Mouse (Mus musculus) intestine, embryonic 16.5 days (tissue): ENCODE results near the gene Basp1. TPM values are rescaled to one million over a fixed set of nuclear protein-coding genes. Genes with fewer than 3 reads are reported as not detected.

Source experiments
- ATAC-seq: fragments of 200-750 bp; cut with Nextera tagmentation; 2 replicates; pipeline ENCODE4 v1.8.0; 2017; ENCODE audit warnings: moderate TSS enrichment, moderate library complexity
- H3K27ac ChIP-seq: fragments of 300-500 bp; sonication (generic); 2 replicates; pipeline ENCODE4 v1.5.1; 2014; ENCODE audit warnings: mild to moderate bottlenecking, low read length
- H3K27me3 ChIP-seq: fragments of 300-500 bp; sonication (generic); replicated peaks from 2 replicates; pipeline ENCODE4 v1.6.1; 2014; ENCODE audit warnings: low read length, control low read depth, mixed read lengths; ENCODE audit not compliant: control insufficient read depth, insufficient read depth
- H3K36me3 ChIP-seq: fragments of 300-500 bp; sonication (generic); 2 replicates; pipeline ENCODE4 v1.6.1; 2014; ENCODE audit warnings: low read length, control low read depth; ENCODE audit not compliant: control insufficient read depth, insufficient read depth
- H3K4me1 ChIP-seq: fragments of 300-500 bp; sonication (generic); 2 replicates; pipeline ENCODE4 v1.6.1; 2014; ENCODE audit warnings: low read length, control low read depth, mixed read lengths; ENCODE audit not compliant: control insufficient read depth, insufficient read depth
- H3K4me2 ChIP-seq: fragments of 300-500 bp; sonication (generic); 2 replicates; pipeline ENCODE4 v1.6.1; 2014; ENCODE audit warnings: low read depth, low read length, control low read depth
- H3K4me3 ChIP-seq: fragments of 300-500 bp; sonication (generic); 2 replicates; pipeline ENCODE4 v1.5.1; 2014; ENCODE audit warnings: mild to moderate bottlenecking, low read length
- H3K9ac ChIP-seq: fragments of 300-500 bp; sonication (generic); 2 replicates; pipeline ENCODE4 v1.6.1; 2014; ENCODE audit warnings: low read depth, low read length
- H3K9me3 ChIP-seq: fragments of 300-500 bp; sonication (generic); 2 replicates; pipeline ENCODE4 v1.6.1; 2016; ENCODE audit warnings: low read length, control low read depth; ENCODE audit not compliant: control insufficient read depth
- WGBS: fragments of 180-500 bp; shearing (Covaris S2); extraction: QIAGEN DNeasy Blood & Tissue Kit; methylation state at CpG from one replicate; pipeline ENCODE4 v1.1.7; 2014; 5-methylcytosine and 5-hydroxymethylcytosine counted together
- polyA plus RNA-seq: library from polyadenylated mRNA; unstranded; fragments of >200 nt; fragmentation: Nextera tagmentation; extraction: Ambion mirVana; gene quantifications from 2 replicates; pipeline ENCODE4 v1.2.1, GENCODE M21; 2015

The Basp1 gene
- polyA plus RNA-seq, 1 experiment from 2014 or later = 6.5 TPM

- H3K4me1 ChIP-seq = peaks cover 3% of the 10 kb centered on the region; the same call in 1 of the 2 replicates
- H3K9me3 ChIP-seq = no peaks in the 10 kb centered on the region
- H3K36me3 ChIP-seq = no peaks in the 10 kb centered on the region
- H3K9ac ChIP-seq = no peak overlapping the region
- WGBS = 73% methylated on average over 5 of the region's 5 CpGs
- no peak overlapping the region for H3K4me2 ChIP-seq
- no peak overlapping the region for H3K27ac ChIP-seq
- no peak overlapping the region for H3K4me3 ChIP-seq
- H3K27me3 ChIP-seq = no peaks in the 10 kb centered on the region
- ATAC-seq = no peak
Observed at GRCm38 (mm10) chr15:25380051-25380450, 33.5 kb downstream of the Basp1 start.

DNA sequence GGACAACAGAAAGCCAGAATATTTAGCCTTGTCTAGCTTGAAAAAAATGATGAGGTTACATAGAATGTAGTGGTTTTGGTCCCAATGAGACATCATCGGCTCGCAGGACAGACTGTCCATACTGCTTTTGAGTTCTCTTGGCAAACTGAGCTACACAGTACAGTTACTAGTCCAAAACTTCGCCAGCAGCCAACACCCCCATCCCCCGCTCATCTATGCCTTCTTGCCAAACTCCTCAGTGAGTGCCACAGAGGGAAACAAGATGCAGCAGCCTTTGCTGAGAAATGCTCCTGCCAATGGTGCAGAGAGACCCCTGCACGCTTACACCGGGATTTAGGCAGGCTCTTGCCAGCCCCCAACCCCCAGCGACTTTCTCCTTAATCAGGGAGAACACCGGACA lies 34.9 kb downstream of the Basp1 start:
- Histone ChIP-seq H3K4me1 (peaks cover 3% of the 10 kb centered on the region; the same call in 1 of the 2 replicates), H3K27ac (no peak overlapping the region), H3K4me2 (no peak overlapping the region), H3K9me3 (no peaks in the 10 kb centered on the region), H3K9ac (no peak overlapping the region), H3K36me3 (no peaks in the 10 kb centered on the region), H3K4me3 (no peak overlapping the region), H3K27me3 (no peaks in the 10 kb centered on the region)
- ATAC-seq = no peak
- 93% methylated on average over 8 of the region's 8 CpGs for WGBS

- H3K4me3 ChIP-seq = no peak overlapping the region
- peaks cover 3% of the 10 kb centered on the region; the same call in 1 of the 2 replicates for H3K4me1 ChIP-seq
- no peak for ATAC-seq
- 42% methylated on average over 3 of the region's 3 CpGs for WGBS
- no peaks in the 10 kb centered on the region for H3K36me3 ChIP-seq
- no peak overlapping the region for H3K9ac ChIP-seq
- H3K27ac ChIP-seq = no peak overlapping the region
- no peaks in the 10 kb centered on the region for H3K27me3 ChIP-seq
- no peak overlapping the region for H3K4me2 ChIP-seq
- H3K9me3 ChIP-seq = no peaks in the 10 kb centered on the region
Observed at GRCm38 (mm10) chr15:25376914-25377313, 36.6 kb downstream of the Basp1 start.

DNA sequence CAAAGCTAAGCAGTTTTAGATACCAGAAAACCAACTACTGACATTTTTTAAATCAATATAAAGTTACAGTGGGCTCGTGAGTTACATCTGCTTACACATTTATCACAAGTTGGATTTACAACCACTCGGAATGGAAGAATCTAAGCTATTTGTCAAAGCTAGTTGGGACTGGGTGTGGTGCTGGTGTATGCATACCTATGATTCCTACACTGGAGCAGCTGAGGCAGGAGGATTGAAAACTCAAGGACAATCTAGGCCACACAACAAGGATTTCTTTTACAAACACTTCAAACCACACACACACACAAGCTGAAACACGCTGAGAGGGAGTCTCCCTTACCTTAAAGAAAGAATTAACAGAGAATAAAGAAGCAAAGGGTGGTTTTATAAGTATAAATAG lies 40.1 kb downstream of the Basp1 start:
- H3K9me3 ChIP-seq = no peaks in the 10 kb centered on the region
- H3K4me1 ChIP-seq = peaks cover 3% of the 10 kb centered on the region; the same call in 1 of the 2 replicates
- H3K36me3 ChIP-seq = no peaks in the 10 kb centered on the region
- no peak overlapping the region for H3K9ac ChIP-seq
- H3K27ac ChIP-seq = no peak overlapping the region
- no peak overlapping the region for H3K4me3 ChIP-seq
- H3K4me2 ChIP-seq = no peak overlapping the region
- no peaks in the 10 kb centered on the region for H3K27me3 ChIP-seq
- no peak for ATAC-seq
- 69% methylated on average over 3 of the region's 3 CpGs for WGBS

- no peak for ATAC-seq
- H3K27ac ChIP-seq = no peak overlapping the region
- H3K4me3 ChIP-seq = no peak overlapping the region
- H3K27me3 ChIP-seq = no peaks in the 10 kb centered on the region
- H3K9me3 ChIP-seq = no peaks in the 10 kb centered on the region
- no peak overlapping the region for H3K4me2 ChIP-seq
- H3K36me3 ChIP-seq = no peaks in the 10 kb centered on the region
- WGBS = 61% methylated on average over 7 of the region's 7 CpGs
- H3K4me1 ChIP-seq = no peaks in the 10 kb centered on the region; the same call in 1 of the 2 replicates
- H3K9ac ChIP-seq = no peak overlapping the region
Observed at GRCm38 (mm10) chr15:25369522-25369921, 44.0 kb downstream of the Basp1 start.

GRCm38 (mm10) chr15:25365503-25365902 lies 48.1 kb downstream of the Basp1 start:
- Histone ChIP-seq H3K27me3 (no peaks in the 10 kb centered on the region), H3K4me2 (no peak overlapping the region), H3K4me3 (no peak overlapping the region), H3K27ac (no peak overlapping the region), H3K4me1 (no peaks in the 10 kb centered on the region; the same call in 1 of the 2 replicates), H3K9me3 (no peaks in the 10 kb centered on the region), H3K9ac (no peak overlapping the region), H3K36me3 (no peaks in the 10 kb centered on the region)
- 55% methylated on average over 5 of the region's 5 CpGs for WGBS
- no peak for ATAC-seq

DNA sequence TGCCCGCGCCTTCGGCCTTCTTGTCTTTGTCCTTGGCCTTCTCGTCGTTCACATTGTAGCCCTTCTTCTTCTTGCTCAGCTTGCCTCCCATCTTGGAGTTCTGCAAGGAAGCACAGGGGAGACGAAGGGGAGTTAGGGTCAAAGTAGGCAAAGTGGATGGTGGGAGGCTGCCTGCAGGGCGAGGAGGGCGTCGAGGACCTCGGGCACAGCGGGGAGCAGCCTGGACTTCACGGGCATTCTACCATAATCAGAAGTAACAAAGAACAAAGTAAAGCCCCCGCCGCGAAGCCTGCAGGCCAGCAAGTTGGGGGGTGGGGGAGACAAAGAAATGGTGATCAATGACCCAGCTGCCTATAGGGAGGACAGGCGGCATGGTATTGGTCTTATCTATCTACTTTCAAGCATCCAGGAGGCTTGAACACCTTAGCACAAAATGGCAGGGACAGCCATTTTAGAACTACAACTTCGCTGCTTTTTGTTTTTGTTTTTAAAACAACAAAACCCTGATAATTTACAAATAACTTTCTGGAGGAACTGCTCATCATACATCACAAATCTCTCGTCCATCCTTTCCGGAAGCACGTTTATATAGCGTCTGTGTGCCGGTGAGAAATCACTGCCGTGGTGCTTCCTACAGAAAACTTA lies 48.6 kb downstream of the Basp1 start:
- peak overlapping the region; percentile 68 for H3K9ac ChIP-seq

DNA sequence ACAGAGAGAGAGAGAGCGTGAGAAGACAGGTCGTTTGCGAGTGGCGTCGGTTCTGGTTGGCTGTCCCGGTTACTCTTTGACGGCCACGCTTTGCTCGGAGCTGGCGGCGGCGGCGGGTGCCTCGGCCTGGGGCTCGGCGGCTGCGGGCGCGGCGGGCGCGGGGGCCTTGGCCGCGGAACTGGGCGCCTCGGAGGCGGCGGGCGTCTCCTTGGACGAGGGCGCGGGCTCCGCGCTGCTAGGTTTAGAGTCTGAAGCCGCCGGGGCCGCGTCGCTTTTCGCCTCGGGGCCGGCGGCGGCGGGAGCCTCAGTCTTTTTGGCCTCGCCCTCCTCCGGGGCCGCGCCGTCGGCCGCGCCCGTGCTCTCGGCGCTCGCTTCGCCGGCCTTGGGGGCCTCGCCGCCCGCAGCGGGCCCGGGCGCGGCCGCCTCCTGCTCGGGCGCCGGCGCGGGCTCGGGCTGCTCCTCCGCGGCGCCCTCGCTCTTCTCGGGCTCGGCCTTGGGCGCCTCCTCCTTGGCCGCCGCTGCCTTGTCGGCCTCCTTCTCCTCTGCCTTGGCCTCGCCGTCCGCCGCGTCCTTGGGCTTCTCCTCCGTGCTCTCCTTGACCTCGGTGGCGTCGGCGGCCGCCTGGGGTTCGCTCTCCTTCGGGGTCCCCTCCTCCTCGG lies 49.3 kb downstream of the Basp1 start:
- Histone ChIP-seq H3K4me2 (peak overlapping the region; percentile 77), H3K9ac (peak overlapping the region; percentile 68), H3K4me1 (no peaks in the 10 kb centered on the region; the same call in 1 of the 2 replicates), H3K27ac (no peak overlapping the region), H3K4me3 (peak overlapping the region; percentile 50), H3K9me3 (no peaks in the 10 kb centered on the region), H3K27me3 (no peaks in the 10 kb centered on the region), H3K36me3 (no peaks in the 10 kb centered on the region)
- 19% methylated on average over 73 of the region's 97 CpGs for WGBS
- peak; percentile 91 for ATAC-seq

More for the DNA sequence above, 48.6 kb downstream of the Basp1 start:
- Histone ChIP-seq H3K4me2 (peak overlapping the region; percentile 77), H3K9me3 (no peaks in the 10 kb centered on the region), H3K36me3 (no peaks in the 10 kb centered on the region), H3K27ac (no peak overlapping the region), H3K4me3 (peak overlapping the region; percentile 50), H3K4me1 (no peaks in the 10 kb centered on the region; the same call in 1 of the 2 replicates), H3K27me3 (no peaks in the 10 kb centered on the region)
- ATAC-seq = no peak; the same call in 1 of the 2 replicates
- WGBS = 52% methylated on average over 23 of the region's 23 CpGs

DNA sequence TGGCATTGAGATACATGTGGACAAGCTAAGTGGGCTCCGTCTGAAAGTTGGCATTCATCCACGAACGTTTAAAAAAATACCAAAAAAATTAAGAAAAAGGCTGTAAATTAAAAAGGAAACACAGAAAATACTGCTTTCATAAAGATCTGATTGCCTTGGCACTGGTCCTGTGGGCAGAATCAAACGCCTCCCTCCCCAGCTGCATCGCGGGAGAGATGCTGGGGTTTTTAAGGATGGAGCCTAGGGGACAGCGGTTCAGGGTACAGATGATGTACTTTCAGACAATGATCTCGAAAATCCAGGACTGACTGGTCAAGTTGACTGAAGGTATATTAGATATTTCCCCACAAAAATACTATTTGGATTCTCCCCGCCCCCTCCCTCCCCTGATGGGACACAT lies 49.9 kb downstream of the Basp1 start:
- 0 out of 2 replicates have a peak, but pooled peaks have one; percentile 4 for ATAC-seq
- Histone ChIP-seq H3K4me3 (no peak overlapping the region), H3K4me2 (peak overlapping the region; percentile 77; the same call in 1 of the 2 replicates), H3K9ac (no peak overlapping the region), H3K9me3 (no peaks in the 10 kb centered on the region), H3K27me3 (no peaks in the 10 kb centered on the region), H3K4me1 (no peaks in the 10 kb centered on the region; the same call in 1 of the 2 replicates), H3K36me3 (no peaks in the 10 kb centered on the region), H3K27ac (no peak overlapping the region)
- whole genome bisulfite sequencing = 88% methylated on average over 9 of the region's 9 CpGs
